Comparison of ENCODE assay signal across 10 mouse cellular contexts in the genomic region with DNA sequence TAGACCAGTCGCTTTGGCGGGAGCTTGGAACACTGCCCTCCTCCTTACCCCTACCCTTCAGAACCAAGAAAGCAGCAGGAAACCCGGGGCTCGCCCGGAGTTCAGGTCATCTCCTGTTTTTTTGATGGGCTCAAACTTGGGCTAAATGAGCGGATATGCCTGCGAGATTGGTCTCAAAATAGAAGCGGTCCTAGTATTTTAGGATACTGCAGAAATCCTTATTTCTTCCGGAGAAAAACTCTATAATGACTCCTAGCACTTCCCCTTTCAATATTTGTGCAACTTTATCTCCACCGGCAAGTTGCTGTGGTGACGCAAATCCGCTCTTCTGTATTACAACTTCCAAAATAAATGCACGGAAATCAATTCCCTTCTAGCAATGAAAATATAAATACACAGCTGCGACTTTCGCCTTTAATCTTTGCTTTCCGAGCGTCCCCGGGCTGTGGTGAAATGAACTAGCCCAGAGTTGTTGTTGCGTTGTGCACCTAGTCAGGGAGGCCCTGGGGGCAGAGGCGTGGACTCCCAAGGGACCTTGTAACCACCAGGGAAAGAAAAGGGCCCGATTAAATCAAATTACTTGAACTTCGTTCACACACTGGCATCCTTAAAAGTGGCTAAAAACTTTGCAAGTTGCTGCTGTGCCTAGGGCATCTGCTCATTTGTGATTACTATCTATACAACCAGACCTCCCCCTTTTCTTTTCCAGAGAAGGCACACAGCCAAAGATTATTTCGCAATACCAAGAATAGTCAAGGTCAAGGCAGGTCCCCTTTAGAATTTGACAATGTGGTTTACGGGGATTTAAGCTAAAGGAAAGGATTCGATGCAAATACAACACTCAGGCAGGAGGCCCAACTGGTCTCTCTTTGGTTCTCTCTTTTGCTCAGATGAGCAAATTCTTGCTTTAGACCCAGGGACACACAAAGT. TPM values are rescaled to one million over a fixed set of nuclear protein-coding genes. Genes with fewer than 3 reads are reported as not detected.
DNase-seq lines count a peak whose midpoint lies in the region; ATAC-seq lines count a peak whose summit lies in the region.
"Had no signal": no experiment of that assay in that cellular context is flagged by ENCODE, and none has a peak within 500 bp of the region (broad histone marks: within the 10 kb centered on the region; RNA-seq: fewer than 3 reads in every experiment).

No protein-coding gene starts in this region.

- peak overlapping the region; percentile 27 for H3K4me3 ChIP-seq in brown adipose tissue, adult 24 weeks (ENCODE audit: insufficient read depth, low read depth, low read length)

- peaks cover 3% of the 10 kb centered on the region; the same call in 1 of the 2 replicates for H3K4me1 ChIP-seq in brown adipose tissue, adult 24 weeks (ENCODE audit: control insufficient read depth, insufficient read depth, insufficient read length, low read length)

- peak overlapping the region; percentile 73 for H3K27ac ChIP-seq in brown adipose tissue, adult 24 weeks (replicated peaks; ENCODE audit: low read depth, low read length)
- H3K27ac ChIP-seq: embryonic facial prominence, embryonic 13.5 days had no signal

- peak; percentile 66 to 80 for DNase-seq in heart, adult 18-20 months
- no peak for DNase-seq in heart, postnatal 25 days (ENCODE audit: low spot score)
- peak; percentile 71 for DNase-seq in kidney, postnatal 10 days
- no peak for DNase-seq in left cerebral cortex, adult 18-20 months (ENCODE audit: low spot score in 2 of 2)
- DNase-seq in urinary bladder, postnatal 4 days (ENCODE audit: low spot score in 2 of 2) = no peak
- DNase-seq in right cerebral cortex, postnatal 25 days = no peak
- DNase-seq: layer of hippocampus, postnatal 36 days had no signal

- peak; percentile 25 for ATAC-seq in megakaryocyte, adult 5-6 weeks (ENCODE audit: poor library complexity, severe bottlenecking)

- intact Hi-C loops in heart, postnatal 25 days (cut with DNase I) = loop anchor here (2.0 to 10.0 kb wide), 5 partner anchors 58 to 700 kb away; a partner anchor contains a TSS

RNA-seq across cellular contexts. Expression of a gene that starts 2.8 kb away (rescaled TPM):
- 1 to 10 TPM; 6.8 to 6.9 TPM for total RNA-seq in heart, adult 18-20 months (2021)
- 10 to 100 TPM; 12.2 to 15.0 TPM for total RNA-seq in heart, postnatal 25 days (2021)
- 11.3 and 15.9 TPM in 2 replicates for polyA plus RNA-seq in brown adipose tissue, adult 24 weeks (2012; ENCODE audit: insufficient read depth, insufficient read length, missing spikeins)
- 29.3 and 39.3 TPM in 2 replicates for total RNA-seq in megakaryocyte, adult 5-6 weeks (2015)
- 23.3 and 27.1 TPM in 2 replicates for total RNA-seq in megakaryocyte, adult 5-6 weeks (2017)
- 1 to 10 TPM in 1 of 2 experiments, under 1 TPM in 1; 0.37 to 1.2 TPM for total RNA-seq in left cerebral cortex, adult 18-20 months (2021)

Comparison
In these comparisons a context has a peak if more than half of its experiments do, and no peak if none do; other contexts are left out.
1. DNase-seq: peak in heart, adult 18-20 months (2 of 2) and kidney, postnatal 10 days (single experiment); none in heart, postnatal 25 days (single experiment), left cerebral cortex, adult 18-20 months (0 of 2), urinary bladder, postnatal 4 days (0 of 2) and right cerebral cortex, postnatal 25 days (single experiment).